Mouse (Mus musculus) embryonic fibroblast, embryonic 13.5 days (primary cell): ENCODE data around the gene Cnnm4. TPM values are rescaled to one million over a fixed set of nuclear protein-coding genes. Genes with fewer than 3 reads are reported as not detected.

Source experiments
- H3K27ac ChIP-seq: 2 replicates; pipeline ENCODE4 v1.5.1; 2012; ENCODE audit warnings: low read length, control low read depth, inconsistent platforms; ENCODE audit not compliant: insufficient read depth
- H3K4me1 ChIP-seq: 2 replicates; pipeline ENCODE4 v1.6.1; 2011; ENCODE audit warnings: low read length; ENCODE audit not compliant: control insufficient read depth, insufficient read depth
- H3K4me3 ChIP-seq: 2 replicates; pipeline ENCODE4 v1.5.1; 2011; ENCODE audit warnings: mild to moderate bottlenecking, control low read depth, low read length; ENCODE audit not compliant: insufficient read depth
- CTCF ChIP-seq: IDR thresholded peaks from 2 replicates; pipeline ENCODE4 v1.5.1; 2011; ENCODE audit warnings: mild to moderate bottlenecking, control low read depth, low read length, moderate library complexity, borderline replicate concordance; ENCODE audit not compliant: insufficient read depth
- POLR2A ChIP-seq: IDR thresholded peaks from 2 replicates; pipeline ENCODE4 v1.6.1; 2011; ENCODE audit warnings: low read depth, mild to moderate bottlenecking, control low read depth, low read length, moderate library complexity
- polyA plus RNA-seq: library from polyadenylated mRNA; stranded (reverse); fragments of >200 nt; gene quantifications from 2 replicates; pipeline ENCODE4 v1.2.4, GENCODE M21; 2011; ENCODE audit warnings: low read depth; ENCODE audit not compliant: missing spikeins, insufficient read length

The Cnnm4 gene
- polyA plus RNA-seq, 1 experiment = 11.6 TPM

DNA sequence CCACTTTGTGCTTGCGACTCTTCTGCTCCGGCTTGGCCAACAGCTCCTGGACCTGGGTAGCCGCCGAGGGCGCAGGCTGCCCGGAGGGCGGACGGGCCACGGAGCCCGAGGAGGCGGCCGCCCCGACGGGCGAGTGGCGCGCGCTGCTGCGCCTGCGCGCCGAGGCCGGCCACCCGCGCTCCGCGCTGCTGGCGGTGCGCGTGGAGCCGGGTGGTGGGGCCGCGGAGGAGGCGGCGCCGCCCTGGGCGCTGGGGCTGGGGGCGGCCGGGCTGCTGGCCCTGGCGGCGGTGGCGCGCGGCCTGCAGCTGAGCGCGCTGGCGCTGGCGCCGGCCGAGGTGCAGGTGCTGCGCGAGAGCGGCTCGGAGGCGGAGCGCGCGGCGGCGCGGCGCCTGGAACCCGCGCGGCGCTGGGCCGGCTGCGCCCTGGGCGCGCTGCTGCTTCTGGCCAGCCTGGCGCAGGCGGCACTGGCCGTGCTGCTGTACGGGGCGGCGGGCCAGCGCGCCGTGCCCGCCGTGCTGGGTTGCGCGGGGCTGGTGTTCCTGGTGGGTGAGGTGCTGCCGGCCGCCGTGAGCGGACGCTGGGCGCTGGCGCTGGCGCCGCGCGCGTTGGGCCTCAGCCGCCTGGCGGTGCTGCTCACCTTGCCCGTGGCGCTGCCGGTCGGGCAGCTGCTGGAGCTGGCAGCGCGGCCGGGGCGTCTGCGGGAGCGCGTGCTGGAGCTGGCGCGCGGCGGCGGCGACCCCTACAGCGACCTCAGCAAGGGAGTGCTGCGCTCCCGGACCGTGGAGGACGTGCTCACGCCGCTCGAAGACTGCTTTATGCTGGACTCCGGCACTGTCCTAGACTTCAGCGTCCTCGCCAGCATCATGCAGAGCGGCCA is 40.9 kb downstream of the Cnnm4 start:
- TF ChIP-seq CTCF (no peak), POLR2A (no peak)
- H3K27ac ChIP-seq = peak overlapping the region; percentile 74
- no peaks in the 10 kb centered on the region for H3K4me1 ChIP-seq
- H3K4me3 ChIP-seq = peak overlapping the region; percentile 96

GRCm38 (mm10) chr1:36512966-36513280 is 41.5 kb downstream of the Cnnm4 start:
- Histone ChIP-seq H3K4me1 (peaks cover 2% of the 10 kb centered on the region; the same call in 1 of the 2 replicates), H3K4me3 (peak overlapping the region; percentile 52), H3K27ac (no peak overlapping the region)
- TF ChIP-seq CTCF (no peak), POLR2A (no peak)

- Histone ChIP-seq H3K4me3 (peak overlapping the region; percentile 52), H3K4me1 (peaks cover 5% of the 10 kb centered on the region; the same call in 1 of the 2 replicates), H3K27ac (no peak overlapping the region)
- no peak for TF ChIP-seq CTCF
- TF ChIP-seq POLR2A = no peak
Observed at GRCm38 (mm10) chr1:36513310-36513709, 41.9 kb downstream of the Cnnm4 start.

DNA sequence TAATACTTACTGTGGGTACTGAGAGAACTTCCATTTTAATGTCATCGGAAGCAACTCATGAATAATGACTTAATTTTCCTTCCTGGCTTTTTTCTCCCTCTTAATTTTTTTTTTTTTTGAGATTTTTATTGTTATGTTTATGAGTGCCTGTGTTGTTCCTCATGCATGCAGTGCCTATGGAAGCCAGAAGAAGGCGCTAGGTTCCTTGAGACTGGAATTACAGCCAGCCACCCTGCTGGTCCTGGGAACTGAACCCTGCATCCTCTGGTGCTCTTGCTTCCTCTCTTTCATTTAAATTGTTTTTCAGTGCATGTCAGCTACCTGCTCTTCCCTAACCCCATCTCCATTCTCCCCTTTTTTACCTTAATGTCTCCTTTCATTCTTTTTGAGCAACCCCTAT is 42.3 kb downstream of the Cnnm4 start:
- Histone ChIP-seq H3K27ac (no peak overlapping the region), H3K4me1 (peaks cover 7% of the 10 kb centered on the region; the same call in 1 of the 2 replicates), H3K4me3 (no peak overlapping the region)
- TF ChIP-seq CTCF (peak; percentile 24; the same call in 1 of the 2 replicates), POLR2A (no peak)

GRCm38 (mm10) chr1:36518259-36518658 is 46.8 kb downstream of the Cnnm4 start:
- peaks cover 7% of the 10 kb centered on the region; the same call in 1 of the 2 replicates for H3K4me1 ChIP-seq
- H3K4me3 ChIP-seq = no peak overlapping the region
- no peak for TF ChIP-seq POLR2A
- H3K27ac ChIP-seq = no peak overlapping the region

DNA sequence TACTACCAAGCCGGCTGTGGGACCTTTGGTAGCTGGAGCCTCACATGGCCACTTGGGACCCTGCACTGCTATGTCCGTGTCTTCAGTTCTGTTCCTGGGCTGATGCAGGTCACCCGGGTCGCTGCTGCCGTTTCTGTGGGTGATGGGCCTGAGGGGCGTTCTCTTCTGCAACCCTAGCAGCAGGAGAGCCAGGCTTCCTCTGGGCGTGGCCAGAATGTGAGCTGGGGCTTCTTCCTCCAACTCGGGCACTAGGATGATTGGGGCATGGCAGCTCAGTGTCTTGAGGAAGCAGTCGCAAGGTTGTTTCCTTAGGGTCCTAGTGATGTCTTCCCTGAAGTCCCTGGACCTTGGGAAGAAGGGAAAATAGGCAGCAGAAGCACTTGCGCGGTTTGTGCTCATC is 48.2 kb downstream of the Cnnm4 start:
- no peak overlapping the region for H3K4me3 ChIP-seq
- peaks cover 7% of the 10 kb centered on the region; the same call in 1 of the 2 replicates for H3K4me1 ChIP-seq
- H3K27ac ChIP-seq = no peak overlapping the region
- TF ChIP-seq CTCF (no peak), POLR2A (no peak)

- H3K4me3 ChIP-seq = no peak overlapping the region
- no peak for TF ChIP-seq CTCF
- TF ChIP-seq POLR2A = no peak
- peaks cover 7% of the 10 kb centered on the region; the same call in 1 of the 2 replicates for H3K4me1 ChIP-seq
- no peak overlapping the region for H3K27ac ChIP-seq
Observed at GRCm38 (mm10) chr1:36522210-36522609, 50.8 kb downstream of the Cnnm4 start.

GRCm38 (mm10) chr1:36523332-36524013 is 52.1 kb downstream of the Cnnm4 start:
- no peak for TF ChIP-seq CTCF
- TF ChIP-seq POLR2A = no peak
- Histone ChIP-seq H3K27ac (no peak overlapping the region), H3K4me1 (0 out of 2 replicates have a peak, but pooled peaks cover under 1% of the 10 kb centered on the region)

GRCm38 (mm10) chr1:36524058-36524457 is 52.6 kb downstream of the Cnnm4 start:
- Histone ChIP-seq H3K27ac (no peak overlapping the region), H3K4me1 (no peaks in the 10 kb centered on the region), H3K4me3 (no peak overlapping the region)
- TF ChIP-seq POLR2A (no peak), CTCF (no peak)

More at GRCm38 (mm10) chr1:36523332-36524013, 52.1 kb downstream of the Cnnm4 start:
- H3K4me3 ChIP-seq = no peak overlapping the region

DNA sequence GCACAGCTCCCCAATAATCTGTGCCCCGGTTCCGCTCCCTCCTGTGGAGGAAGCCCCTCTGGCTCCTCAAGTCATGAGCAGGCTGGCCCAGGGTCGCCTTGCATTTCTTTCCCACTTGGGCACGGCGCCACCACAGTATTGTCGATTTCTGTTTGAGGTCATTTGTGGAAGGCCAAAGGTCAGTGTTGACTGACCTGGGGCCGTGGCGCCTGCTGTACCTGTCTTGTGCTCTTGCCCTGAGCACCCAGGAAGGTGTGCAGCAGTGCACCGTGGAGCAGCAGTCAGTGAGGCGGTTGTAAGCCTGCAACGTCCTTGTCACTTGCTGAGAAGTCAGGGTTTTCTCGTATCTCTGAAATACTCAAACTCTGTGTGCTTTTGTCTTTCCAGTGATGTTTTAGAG is 54.4 kb downstream of the Cnnm4 start:
- no peaks in the 10 kb centered on the region for H3K4me1 ChIP-seq
- TF ChIP-seq POLR2A (no peak), CTCF (no peak)
- H3K27ac ChIP-seq = no peak overlapping the region
- no peak overlapping the region for H3K4me3 ChIP-seq
